Mouse (Mus musculus) kidney, postnatal 36 days (tissue): ENCODE measurements around the gene Eef2k.
A peak's percentile ranks its signal among the peaks of the same experiment; 100 is the strongest.

Experiments used
- DNase-seq, 2 experiments: peaks; one replicate each; pipeline ENCODE4 v3.0.0; 2021 to 2022; ENCODE audit warnings: mixed read lengths in 2 of 2

Eef2k gene

DNA sequence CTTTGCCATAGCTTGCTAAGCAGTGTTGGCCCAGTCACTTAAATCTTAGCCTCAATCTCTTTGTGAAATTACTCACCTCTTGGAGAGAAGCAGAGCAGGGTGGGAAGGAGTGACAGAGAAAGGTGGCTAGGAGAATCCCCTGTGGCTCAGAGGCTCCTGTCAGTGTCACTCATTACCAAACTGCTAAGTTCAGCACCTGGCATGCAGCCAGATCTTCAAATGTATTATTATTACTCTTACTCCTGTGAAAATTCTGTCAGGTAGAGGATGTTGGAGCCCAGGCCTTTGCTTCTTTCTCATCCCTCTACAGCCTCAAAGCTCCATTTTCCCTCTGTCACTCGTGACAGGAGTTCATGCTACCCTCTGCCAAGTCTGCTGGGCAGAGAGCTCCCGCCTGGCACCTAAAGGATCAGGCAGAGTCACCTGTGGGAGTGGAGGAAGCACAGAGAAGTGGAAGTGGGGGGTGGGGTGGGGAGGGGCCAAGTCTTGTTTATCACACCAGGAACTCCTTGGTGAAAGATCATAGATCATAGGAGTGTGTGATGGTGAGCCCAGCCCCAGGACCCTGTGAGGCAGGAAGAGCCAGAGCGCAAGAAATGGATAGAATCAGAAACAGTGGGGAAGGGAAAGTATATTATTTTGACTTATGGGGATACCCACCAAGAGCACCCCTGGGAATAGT lies 6.3 kb downstream of the Eef2k start:
- DNase-seq: no peak

GRCm38 (mm10) chr7:120850165-120850564 lies 7.5 kb downstream of the Eef2k start:
- DNase-seq: no peak

DNA sequence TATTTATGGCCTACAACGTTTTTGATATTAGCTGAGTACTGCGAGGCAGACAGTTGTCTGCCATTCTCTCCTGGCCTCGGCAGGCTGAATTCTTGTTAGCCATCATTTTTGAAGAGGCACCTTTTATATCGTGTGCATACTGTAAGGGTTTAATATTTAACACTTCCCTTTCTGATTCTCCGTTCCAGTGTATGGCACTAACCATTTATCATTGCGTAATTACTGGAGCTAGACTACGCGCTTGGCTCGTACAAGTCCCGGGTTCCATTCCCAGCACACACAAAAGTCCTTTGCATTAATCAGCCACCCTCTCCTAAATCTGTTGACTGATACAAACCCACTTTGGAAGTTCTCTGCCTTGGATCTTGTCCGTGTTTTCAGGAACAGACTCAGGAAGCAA lies 17.2 kb downstream of the Eef2k start:
- no peak for DNase-seq

DNA sequence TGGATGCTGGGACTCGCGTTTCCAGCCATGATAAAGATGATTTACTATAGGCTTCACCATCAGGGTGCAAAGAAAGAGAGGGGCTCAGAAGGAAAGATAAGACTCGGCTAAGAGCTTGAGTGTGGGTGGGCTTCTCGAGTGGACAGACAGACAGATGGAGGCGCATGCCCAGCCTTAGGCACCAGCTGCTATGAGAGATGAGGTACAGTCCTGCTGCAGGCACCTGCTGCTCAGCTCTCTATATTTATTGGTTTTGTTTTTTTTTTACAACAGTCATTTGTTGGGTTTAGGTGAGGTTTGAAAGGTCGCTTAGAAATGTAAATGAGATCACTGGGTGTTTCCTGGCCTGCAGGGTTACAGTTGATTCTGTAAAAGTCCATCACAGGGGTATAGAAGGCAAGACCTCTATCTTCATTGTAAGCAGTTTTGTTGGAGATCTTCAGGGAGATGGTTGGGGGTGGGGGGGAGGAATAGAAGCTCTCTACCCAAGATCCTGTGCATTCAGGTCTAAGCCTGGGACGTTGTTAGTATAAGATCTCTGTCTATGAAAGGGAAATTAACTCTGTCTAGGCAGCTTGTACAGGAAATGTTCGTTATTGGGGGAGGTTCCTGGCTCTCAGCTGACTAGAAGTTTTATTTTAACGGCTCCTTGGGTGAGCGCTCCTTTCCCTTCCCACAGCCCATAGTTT lies 18.3 kb downstream of the Eef2k start:
- no peak for DNase-seq

- DNase-seq: no peak
These were observed 18.9 kb downstream of the Eef2k start for GRCm38 (mm10) chr7:120861488-120862047.

DNA sequence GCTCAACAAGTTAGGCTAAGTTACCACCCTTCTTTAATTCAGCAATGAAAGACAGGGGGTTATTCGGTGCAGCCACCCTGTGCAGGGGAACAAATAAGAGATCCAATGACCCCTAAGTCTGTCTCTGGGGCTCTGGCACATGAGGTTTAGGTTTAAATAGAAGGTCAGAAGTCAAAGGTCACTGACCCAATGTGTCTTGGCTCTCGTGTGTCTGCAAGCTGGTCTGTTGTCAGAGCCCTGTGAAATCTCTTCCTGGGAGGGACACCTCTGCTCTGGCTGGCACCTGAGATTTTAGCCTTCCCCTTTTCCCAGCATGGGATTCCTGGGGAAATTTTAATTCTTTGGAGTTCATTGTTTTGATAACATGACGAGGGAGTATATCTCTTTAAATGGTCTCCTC lies 19.6 kb downstream of the Eef2k start:
- no peak for DNase-seq

- no peak for DNase-seq
These were observed 20.0 kb downstream of the Eef2k start for GRCm38 (mm10) chr7:120862626-120863025.

DNA sequence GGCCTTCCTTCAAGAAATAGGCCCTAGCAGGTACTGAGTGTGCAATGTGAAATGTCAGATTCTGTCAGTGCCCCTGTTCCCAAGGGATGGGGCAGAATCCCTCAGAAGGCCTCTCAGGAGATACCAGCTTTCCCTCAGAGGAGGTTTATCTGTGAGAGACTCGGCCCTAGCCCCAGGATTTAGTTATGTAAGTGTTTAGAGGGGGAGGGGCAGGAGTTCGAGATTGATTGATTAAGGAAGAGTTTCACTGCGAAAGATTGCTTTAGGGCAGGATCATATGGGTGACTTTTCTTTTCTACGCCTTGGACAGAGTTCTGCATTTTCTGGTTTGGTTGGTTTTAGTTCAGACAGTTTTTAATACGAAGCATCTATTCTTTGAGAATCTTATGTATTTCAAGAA lies 20.8 kb downstream of the Eef2k start:
- no peak for DNase-seq

- DNase-seq: peak; percentile 32 to 38
These were observed 22.5 kb downstream of the Eef2k start for GRCm38 (mm10) chr7:120865100-120865499.

DNA sequence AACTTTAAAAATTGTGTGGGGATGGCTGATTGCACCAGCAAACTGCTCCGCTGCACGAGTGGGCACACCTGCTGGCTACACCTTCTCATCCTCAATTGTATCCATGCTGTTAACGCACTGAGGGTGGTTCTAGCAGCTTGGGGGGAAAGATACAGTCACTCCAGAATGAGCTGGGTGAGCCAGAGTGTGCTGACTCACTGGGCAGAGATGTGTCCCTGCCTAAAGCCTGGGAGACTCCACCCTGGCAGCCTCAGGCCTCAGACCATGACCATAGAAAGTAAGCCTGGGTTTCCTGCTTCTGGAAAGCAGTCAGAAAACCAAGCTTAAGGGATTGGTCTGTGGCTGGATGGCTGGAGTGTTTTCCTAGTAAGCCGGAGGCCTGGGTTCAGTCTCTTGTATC lies 23.2 kb downstream of the Eef2k start:
- peak; percentile 11 to 19 for DNase-seq

DNA sequence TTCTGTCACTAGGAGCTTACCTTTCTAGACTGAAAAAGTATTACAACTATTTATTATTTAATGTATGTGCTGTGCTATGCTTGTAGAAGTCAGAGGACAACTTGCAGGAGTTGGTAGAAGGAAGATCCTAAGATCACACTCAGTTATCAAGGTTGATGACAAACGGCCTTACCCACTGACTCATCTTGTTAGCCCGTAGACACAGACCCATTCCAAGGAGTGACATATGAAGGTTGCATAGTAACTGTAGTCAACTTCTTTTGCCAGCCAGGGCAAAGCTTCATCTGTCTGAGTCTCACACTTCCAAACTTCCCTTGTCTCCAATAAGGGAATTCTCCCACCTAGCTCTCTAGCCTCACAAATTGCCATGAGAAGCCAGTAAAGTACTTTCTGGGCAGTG lies 24.1 kb downstream of the Eef2k start:
- no peak for DNase-seq

DNA sequence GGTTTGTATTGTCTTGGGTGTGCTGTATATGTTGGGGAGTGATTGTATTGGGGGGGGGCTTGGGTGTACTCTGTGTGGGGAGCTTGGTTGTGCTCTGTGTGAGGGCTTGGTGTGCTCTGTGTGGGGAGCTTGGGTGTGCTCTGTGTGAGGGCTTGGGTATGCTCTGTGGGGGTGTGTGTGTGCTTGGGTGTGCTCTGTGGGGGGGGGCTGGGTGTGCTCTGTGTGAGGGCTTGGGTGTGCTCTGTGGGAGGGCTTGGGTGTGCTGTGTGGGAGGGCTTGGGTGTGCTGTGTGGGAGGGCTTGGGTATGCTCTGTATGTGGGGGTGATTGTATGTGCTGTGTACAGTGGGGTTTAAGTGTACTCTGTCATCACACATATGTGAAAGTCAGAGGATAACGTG lies 25.1 kb downstream of the Eef2k start:
- DNase-seq: no peak

DNA sequence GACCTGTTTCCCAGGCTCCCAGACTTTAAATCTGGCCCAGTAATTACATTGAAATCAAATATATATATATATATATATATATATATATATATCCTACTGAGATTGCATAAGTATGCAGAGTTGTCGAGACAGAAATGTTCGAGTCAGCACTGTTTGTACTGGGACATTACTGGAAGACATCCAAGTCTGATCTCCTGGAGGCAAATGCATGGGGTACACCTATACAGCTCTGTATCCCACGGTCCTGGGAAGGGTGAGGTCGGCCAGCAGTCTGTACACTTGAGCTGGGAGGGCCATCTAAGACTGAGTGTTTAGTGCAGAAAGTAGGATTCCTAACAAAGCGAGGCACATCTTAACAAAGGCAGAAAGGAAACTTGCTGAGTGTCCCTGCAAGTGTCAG lies 27.3 kb downstream of the Eef2k start:
- no peak for DNase-seq

GRCm38 (mm10) chr7:120870431-120871008 lies 27.9 kb downstream of the Eef2k start:
- no peak for DNase-seq

DNA sequence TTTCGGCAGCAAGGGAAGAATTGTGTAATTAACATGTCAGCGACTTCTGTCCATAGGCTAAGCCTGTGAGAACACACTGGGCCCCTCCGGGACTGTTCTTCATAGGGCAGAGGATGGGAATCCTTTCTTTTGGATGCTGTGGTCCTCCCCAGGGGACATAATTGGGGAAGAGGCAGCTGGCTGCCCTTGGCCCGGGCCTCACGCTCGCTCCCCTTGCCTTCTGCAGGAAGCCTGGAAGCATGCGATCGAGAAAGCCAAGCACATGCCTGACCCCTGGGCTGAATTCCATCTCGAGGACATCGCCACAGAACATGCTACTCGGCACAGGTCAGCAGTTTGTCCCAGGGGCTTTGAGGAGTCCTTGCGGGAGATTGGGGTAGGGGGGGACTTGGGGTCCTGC lies 30.5 kb downstream of the Eef2k start:
- peak in 1 of 2 experiments; percentile 19 for DNase-seq

GRCm38 (mm10) chr7:120874021-120874420 lies 31.4 kb downstream of the Eef2k start:
- DNase-seq: no peak

GRCm38 (mm10) chr7:120874764-120875539 lies 32.3 kb downstream of the Eef2k start:
- DNase-seq: no peak

DNA sequence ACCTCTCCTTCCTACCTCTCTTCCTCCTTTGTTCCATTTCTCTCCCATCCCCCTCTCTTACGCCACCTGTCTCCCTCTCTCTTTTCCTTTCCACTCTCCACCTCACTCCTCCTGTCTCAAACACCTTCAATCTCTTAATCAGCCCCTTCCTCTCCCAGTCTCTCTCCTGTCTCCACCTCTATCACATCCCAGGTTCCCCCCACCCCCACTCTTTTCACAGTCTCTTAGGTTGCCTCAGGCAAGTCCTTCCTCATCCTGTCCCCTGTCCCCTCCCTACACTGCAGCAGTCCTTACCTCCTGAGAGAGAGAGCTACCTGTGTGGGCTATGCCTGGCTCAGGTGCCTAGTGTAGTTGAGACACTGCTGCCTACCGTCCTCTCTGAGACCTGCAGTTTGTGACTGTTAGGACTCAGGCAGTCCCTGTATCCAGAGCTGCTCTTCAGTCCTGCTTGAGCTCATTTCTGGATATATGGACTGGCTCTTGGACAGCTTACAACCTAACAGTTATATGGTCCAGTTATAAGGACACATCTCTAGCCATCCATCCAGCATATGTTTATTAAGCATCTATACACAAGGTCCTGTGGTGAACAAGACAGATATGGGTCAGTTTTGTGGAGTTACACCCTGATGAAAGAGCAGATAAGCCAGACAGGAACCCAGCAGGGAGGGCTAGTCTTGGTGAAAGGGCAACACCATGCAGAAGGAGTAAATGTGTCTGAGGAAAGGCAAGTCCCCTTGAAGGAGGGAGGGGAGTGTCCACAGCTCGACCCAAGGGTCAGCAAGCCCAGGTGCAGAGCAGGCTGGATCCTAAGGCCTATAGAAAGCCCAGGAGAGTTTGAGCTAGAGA lies 33.1 kb downstream of the Eef2k start:
- DNase-seq: no peak

DNA sequence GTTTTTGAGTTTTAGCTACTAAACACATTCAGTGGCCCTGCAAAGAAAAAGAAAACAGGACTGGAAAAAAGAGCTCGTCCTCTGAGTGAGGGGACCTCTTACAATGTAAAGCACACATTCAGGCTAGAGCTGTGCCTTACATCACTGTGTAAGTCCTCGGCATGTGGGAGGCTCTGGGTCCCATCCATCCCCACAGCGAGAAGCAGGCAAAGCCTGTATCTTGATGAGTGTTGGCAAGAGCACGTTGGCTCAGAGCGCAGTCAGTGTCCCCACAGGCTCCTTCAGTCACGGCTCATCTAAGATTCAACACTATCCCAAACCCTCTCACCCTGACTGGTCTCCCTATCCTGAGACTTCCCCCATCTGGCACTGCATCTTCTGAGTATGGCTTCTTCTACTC lies 35.6 kb downstream of the Eef2k start:
- no peak for DNase-seq

- DNase-seq: no peak
These were observed 37.3 kb downstream of the Eef2k start for GRCm38 (mm10) chr7:120879972-120880371.

GRCm38 (mm10) chr7:120880770-120881169 lies 38.1 kb downstream of the Eef2k start:
- no peak for DNase-seq

DNA sequence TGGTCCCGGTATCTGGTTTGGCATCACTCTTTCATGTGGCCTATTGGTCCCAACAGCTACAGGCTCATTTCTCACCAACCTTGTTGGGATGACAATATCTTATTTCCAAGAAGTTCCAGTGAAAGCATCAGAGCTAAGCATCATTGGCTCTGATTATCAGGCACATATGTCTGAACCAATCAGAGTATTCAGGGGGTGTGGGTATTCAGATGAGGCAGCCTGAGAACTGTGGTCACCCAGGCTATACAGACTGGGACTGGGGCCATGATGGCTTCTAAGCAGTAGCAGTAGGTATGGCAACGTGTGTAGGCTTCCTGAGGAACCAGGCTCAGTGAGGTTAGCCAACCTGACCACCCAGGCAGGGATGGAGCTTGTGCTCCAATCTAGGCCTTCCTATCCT lies 38.8 kb downstream of the Eef2k start:
- DNase-seq: no peak
